ENCODE assay signal across 8 mouse cellular contexts in the genomic region with DNA sequence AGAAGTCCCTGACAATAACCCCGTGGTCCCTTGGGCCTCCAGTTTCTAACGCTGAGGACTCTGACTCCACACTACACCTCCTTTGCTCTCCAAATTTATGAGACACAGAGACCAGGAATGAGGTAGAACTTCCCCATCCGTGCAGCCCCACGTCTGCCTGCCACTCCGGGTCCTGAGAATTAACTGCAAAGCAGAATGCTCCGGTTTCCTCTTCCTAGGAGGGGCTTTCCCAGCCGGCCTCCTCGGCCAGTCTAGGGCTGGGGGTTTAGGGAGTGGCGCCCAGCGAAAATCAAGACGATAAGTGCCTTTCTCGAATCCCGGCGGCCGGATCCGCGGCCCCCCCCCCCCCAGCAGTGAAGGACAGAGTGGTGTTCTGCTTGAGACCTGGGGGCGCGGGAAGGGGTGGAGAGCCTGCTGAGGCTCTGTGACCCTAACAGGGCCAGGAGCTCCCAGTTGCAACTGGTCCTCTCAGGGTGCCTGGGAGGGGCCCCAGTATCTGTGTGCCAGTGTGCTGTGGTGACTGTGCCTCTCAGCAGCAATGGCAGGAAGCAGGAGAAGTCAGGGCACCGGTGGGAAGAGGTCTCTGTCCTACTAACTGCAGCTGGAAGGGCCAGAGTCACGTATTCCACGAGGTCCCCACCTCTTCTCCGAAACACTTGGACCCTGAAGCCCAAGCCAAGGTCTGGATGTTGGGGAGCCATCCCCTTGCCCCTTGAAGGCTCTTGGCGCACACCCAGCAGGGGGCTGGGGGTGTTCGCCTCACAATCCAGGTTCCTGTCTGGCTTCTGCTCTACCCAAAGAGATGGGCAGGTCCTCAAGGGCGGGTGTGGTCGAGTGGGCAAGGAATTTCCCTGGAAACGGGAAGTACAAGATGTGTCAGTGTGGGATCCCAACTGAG. TPM values are rescaled to one million over a fixed set of nuclear protein-coding genes. Genes with fewer than 3 reads are reported as not detected.
DNase-seq lines count a peak whose midpoint lies in the region; ATAC-seq and TF ChIP-seq lines count a peak whose summit lies in the region.

No protein-coding gene starts in this region.

- no peak for TF ChIP-seq CTCF in testis, adult 2 months (IDR thresholded peaks at IDR 0.05; ENCODE audit: control insufficient read depth, insufficient read depth, insufficient replicate concordance, low read depth, low read length)

- DNase-seq in testis, postnatal 14 days (ENCODE audit: low spot score), result no peak
- DNase-seq in cerebellum, adult 11 months, result no peak
- no peak for DNase-seq in right cerebral cortex, postnatal 14 days
- no peak for DNase-seq in ovary, postnatal 36 days (ENCODE audit: low spot score)

- no peaks in the 10 kb centered on the region for H3K36me3 ChIP-seq in testis, adult 2 months (ENCODE audit: control insufficient read depth, insufficient read depth, low read length)
- no peaks in the 10 kb centered on the region for H3K36me3 ChIP-seq in heart, embryonic 15.5 days
- no peaks in the 10 kb centered on the region for H3K36me3 ChIP-seq in limb, embryonic 13.5 days
- H3K36me3 ChIP-seq in neural tube, embryonic 12.5 days, result no peaks in the 10 kb centered on the region

- H3K27me3 ChIP-seq in testis, adult 2 months (ENCODE audit: control insufficient read depth, insufficient read depth, low read length), result no peaks in the 10 kb centered on the region
- H3K27me3 ChIP-seq in heart, embryonic 15.5 days, result no peaks in the 10 kb centered on the region; the same call in 1 of the 2 replicates
- peaks cover 7% of the 10 kb centered on the region; the same call in 1 of the 2 replicates for H3K27me3 ChIP-seq in limb, embryonic 13.5 days
- peaks cover 2% of the 10 kb centered on the region; the same call in 1 of the 2 replicates for H3K27me3 ChIP-seq in neural tube, embryonic 12.5 days (replicated peaks)

- H3K4me3 ChIP-seq in testis, adult 2 months (ENCODE audit: control insufficient read depth, low read depth, low read length), result peak overlapping the region; percentile 65
- H3K4me3 ChIP-seq in heart, embryonic 15.5 days, result peak overlapping the region; percentile 35
- peak overlapping the region; percentile 28 for H3K4me3 ChIP-seq in limb, embryonic 13.5 days
- no peak overlapping the region; the same call in 1 of the 2 replicates for H3K4me3 ChIP-seq in neural tube, embryonic 12.5 days

- H3K4me1 ChIP-seq in testis, adult 2 months (ENCODE audit: control insufficient read depth, insufficient read depth, low read length), result peaks cover 23% of the 10 kb centered on the region
- H3K4me1 ChIP-seq in heart, embryonic 15.5 days (replicated peaks), result peaks cover 46% of the 10 kb centered on the region
- H3K4me1 ChIP-seq in limb, embryonic 13.5 days, result peaks cover 33% of the 10 kb centered on the region
- peaks cover 23% of the 10 kb centered on the region for H3K4me1 ChIP-seq in neural tube, embryonic 12.5 days

- peak; percentile 25; the same call in 1 of the 2 replicates for ATAC-seq in heart, embryonic 15.5 days (replicated peaks; ENCODE audit: insufficient number of reproducible peaks, insufficient read depth, low FRiP score, low read depth)
- no peak; the same call in 1 of the 2 replicates for ATAC-seq in limb, embryonic 13.5 days (ENCODE audit: low FRiP score, low read depth)
- no peak for ATAC-seq in neural tube, embryonic 12.5 days (ENCODE audit: low FRiP score, low read depth)

- peak overlapping the region; percentile 40; the same call in 1 of the 2 replicates for H3K9ac ChIP-seq in heart, embryonic 15.5 days
- peak overlapping the region; percentile 60 for H3K9ac ChIP-seq in limb, embryonic 13.5 days
- 0 out of 2 replicates have a peak overlapping the region, but pooled peaks have one; percentile 17 for H3K9ac ChIP-seq in neural tube, embryonic 12.5 days

- peak overlapping the region; percentile 68 for H3K27ac ChIP-seq in testis, adult 2 months (ENCODE audit: control insufficient read depth, insufficient read depth, low read depth, low read length)
- peak overlapping the region; percentile 25; the same call in 1 of the 2 replicates for H3K27ac ChIP-seq in heart, embryonic 15.5 days
- H3K27ac ChIP-seq in limb, embryonic 13.5 days, result no peak overlapping the region
- H3K27ac ChIP-seq in neural tube, embryonic 12.5 days, result no peak overlapping the region

- H3K4me2 ChIP-seq in heart, embryonic 15.5 days, result peak overlapping the region; percentile 69
- H3K4me2 ChIP-seq in limb, embryonic 13.5 days (replicated peaks), result peak overlapping the region; percentile 60
- H3K4me2 ChIP-seq in neural tube, embryonic 12.5 days (replicated peaks), result peak overlapping the region; percentile 50

- WGBS in heart, embryonic 15.5 days, result 5% methylated on average over 28 of the region's 28 CpGs
- WGBS in limb, embryonic 13.5 days, result 4% methylated on average over 28 of the region's 28 CpGs
- 5% methylated on average over 28 of the region's 28 CpGs for whole genome bisulfite sequencing in neural tube, embryonic 12.5 days

- no peak for TF ChIP-seq POLR2A in testis, adult 2 months (IDR thresholded peaks at IDR 0.05; ENCODE audit: control insufficient read depth, low read depth, low read length)

- H3K9me3 ChIP-seq in heart, embryonic 15.5 days (replicated peaks), result no peaks in the 10 kb centered on the region
- H3K9me3 ChIP-seq in limb, embryonic 13.5 days, result no peaks in the 10 kb centered on the region
- H3K9me3 ChIP-seq in neural tube, embryonic 12.5 days, result no peaks in the 10 kb centered on the region

RNA-seq across cellular contexts. Expression of gene Fkbp5, which starts 6.6 kb away (rescaled TPM):
- polyA plus RNA-seq in testis, adult 2 months (2012; rRNA removed), result 19.8 and 22.7 TPM in 2 replicates
- polyA plus RNA-seq in heart, embryonic 15.5 days (2015; fragmentation: Nextera tagmentation; extraction: Ambion mirVana), result 16.2 and 33.9 TPM in 2 replicates
- polyA plus RNA-seq in limb, embryonic 13.5 days (2015; fragmentation: Nextera tagmentation; extraction: Ambion mirVana), result 26.2 and 27.3 TPM in 2 replicates
- polyA plus RNA-seq in neural tube, embryonic 12.5 days (2016; fragmentation: Nextera tagmentation; extraction: Ambion mirVana), result 34.1 and 35.1 TPM in 2 replicates

RNA-seq across cellular contexts. Expression of gene Armc12, which starts 19.9 kb away (rescaled TPM):
- polyA plus RNA-seq in testis, adult 2 months (2012; rRNA removed), result 513 and 515 TPM in 2 replicates
- polyA plus RNA-seq in heart, embryonic 15.5 days (2015; fragmentation: Nextera tagmentation; extraction: Ambion mirVana), result not detected in 2 replicates
- polyA plus RNA-seq in limb, embryonic 13.5 days (2015; fragmentation: Nextera tagmentation; extraction: Ambion mirVana), result not detected in 2 replicates
- not detected in 2 replicates for polyA plus RNA-seq in neural tube, embryonic 12.5 days (2016; fragmentation: Nextera tagmentation; extraction: Ambion mirVana)

RNA-seq across cellular contexts. Expression of gene Clpsl2, which starts 38.5 kb away (rescaled TPM):
- not detected in 2 replicates for polyA plus RNA-seq in testis, adult 2 months (2012; rRNA removed)
- not detected in 2 replicates for polyA plus RNA-seq in heart, embryonic 15.5 days (2015; fragmentation: Nextera tagmentation; extraction: Ambion mirVana)
- not detected in 2 replicates for polyA plus RNA-seq in limb, embryonic 13.5 days (2015; fragmentation: Nextera tagmentation; extraction: Ambion mirVana)
- not detected in 2 replicates for polyA plus RNA-seq in neural tube, embryonic 12.5 days (2016; fragmentation: Nextera tagmentation; extraction: Ambion mirVana)

RNA-seq across cellular contexts. Expression of gene Clps, which starts 49.9 kb away (rescaled TPM):
- 2.5 and 4.1 TPM in 2 replicates for polyA plus RNA-seq in testis, adult 2 months (2012; rRNA removed)
- polyA plus RNA-seq in heart, embryonic 15.5 days (2015; fragmentation: Nextera tagmentation; extraction: Ambion mirVana), result 1.1 and 1.2 TPM in 2 replicates
- 0.60 and 0.91 TPM in 2 replicates for polyA plus RNA-seq in limb, embryonic 13.5 days (2015; fragmentation: Nextera tagmentation; extraction: Ambion mirVana)
- not detected in 2 replicates for polyA plus RNA-seq in neural tube, embryonic 12.5 days (2016; fragmentation: Nextera tagmentation; extraction: Ambion mirVana)

Comparison
In these comparisons a context has a peak if more than half of its experiments do, and no peak if none do; other contexts are left out.
1. H3K27ac ChIP-seq: peak in testis, adult 2 months (single experiment) and heart, embryonic 15.5 days (single experiment); none in limb, embryonic 13.5 days (single experiment) and neural tube, embryonic 12.5 days (single experiment).
2. RNA of gene Armc12, which starts 19.9 kb away (polyA plus RNA-seq): 513 to 515 TPM in testis, adult 2 months; not detected in heart, embryonic 15.5 days, not detected in limb, embryonic 13.5 days and not detected in neural tube, embryonic 12.5 days; every median in the first group is over 100 times any median in the second.
3. Peak in every context shown above with its lines, with median percentiles within 50 percentile points of each other: H3K4me2 ChIP-seq and H3K9ac ChIP-seq.